Mouse (Mus musculus) testis, postnatal 14 days (tissue): ENCODE measurements around the gene Kansl1l.
"Not testable (repeated sequence)": the region's sequence is repeated elsewhere in the genome, so short reads cannot be mapped to it uniquely, and the experiment has no call there.

ENCODE experiments used
- DNase-seq: peaks from one replicate; pipeline ENCODE4 v3.0.0; 2021; ENCODE audit warnings: low spot score

Kansl1l gene

GRCm38 (mm10) chr1:66699630-66700029 is 117.7 kb downstream of the Kansl1l start:
- not testable (repeated sequence) for DNase-seq

- DNase-seq = no peak
These were observed 122.1 kb downstream of the Kansl1l start for GRCm38 (mm10) chr1:66695296-66695695.

- no peak for DNase-seq
These were observed 123.1 kb downstream of the Kansl1l start for GRCm38 (mm10) chr1:66694266-66694665.

- DNase-seq = no peak
These were observed 124.5 kb downstream of the Kansl1l start for GRCm38 (mm10) chr1:66692780-66693392.

GRCm38 (mm10) chr1:66692308-66692707 is 125.1 kb downstream of the Kansl1l start:
- no peak for DNase-seq

GRCm38 (mm10) chr1:66691772-66692171 is 125.6 kb downstream of the Kansl1l start:
- DNase-seq = no peak

- no peak for DNase-seq
These were observed 134.4 kb downstream of the Kansl1l start for GRCm38 (mm10) chr1:66682974-66683373.

- no peak for DNase-seq
These were observed 138.7 kb downstream of the Kansl1l start for GRCm38 (mm10) chr1:66678662-66679061.

- DNase-seq = no peak
These were observed 139.4 kb downstream of the Kansl1l start for GRCm38 (mm10) chr1:66677928-66678327.

GRCm38 (mm10) chr1:66672812-66673211 is 144.6 kb downstream of the Kansl1l start:
- DNase-seq = no peak

GRCm38 (mm10) chr1:66671475-66671874 is 145.9 kb downstream of the Kansl1l start:
- DNase-seq = no peak
